Mouse (Mus musculus) skeletal muscle tissue, adult 2 months (tissue): ENCODE measurements around the gene Olfr822.
"Not testable (repeated sequence)": the region's sequence is repeated elsewhere in the genome, so short reads cannot be mapped to it uniquely, and the experiment has no call there.

ENCODE experiments used
- DNase-seq: peaks from one replicate; pipeline ENCODE4 v3.0.0-alpha.2; 2012; ENCODE audit warnings: low read depth, low spot score

Olfr822 gene

DNA sequence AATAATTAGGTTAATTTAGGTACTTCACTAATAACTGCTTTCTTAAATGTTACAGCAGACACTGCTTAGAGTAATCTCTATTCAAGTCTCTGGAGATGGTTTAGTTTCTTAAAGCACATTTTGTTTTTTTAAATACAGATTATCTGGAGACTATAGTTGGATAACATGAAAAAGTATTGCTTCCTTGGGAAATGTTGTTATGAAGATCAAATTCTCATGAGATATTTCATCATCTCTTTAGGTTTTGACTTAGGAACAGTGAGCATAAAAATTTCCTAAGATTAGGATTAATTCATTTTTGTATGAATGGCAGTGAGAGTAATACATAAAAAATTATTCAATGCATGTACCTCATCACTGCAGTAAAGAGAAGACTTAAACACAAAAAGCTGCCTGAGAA lies at the start of gene Olfr822:
Olfr822 (plus strand) TSS at position 301 of the 400 bp plus-strand sequence.
- no peak for DNase-seq

DNA sequence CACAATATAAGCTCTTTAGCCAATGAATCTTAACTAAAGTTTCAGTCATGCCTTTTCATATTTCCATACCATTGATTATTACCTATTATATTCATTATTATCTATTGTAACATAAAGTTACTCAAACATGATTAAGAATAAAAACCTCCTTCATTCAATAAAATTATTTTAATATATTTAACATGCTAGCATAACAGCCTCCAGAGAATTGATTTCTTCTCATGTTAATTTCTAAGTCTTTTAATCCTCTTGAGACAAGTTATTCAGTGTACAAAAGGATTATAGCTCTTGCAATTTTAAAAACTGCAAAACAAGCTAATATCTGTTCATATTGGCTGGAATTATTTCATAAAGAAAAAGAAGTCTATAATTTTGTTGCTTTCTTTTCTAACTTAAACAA lies 41.0 kb upstream of the Olfr822 start, which contains the start of gene Olfr821:
Olfr821 (plus strand) TSS at position 301 of the 400 bp plus-strand sequence.
- DNase-seq: no peak

DNA sequence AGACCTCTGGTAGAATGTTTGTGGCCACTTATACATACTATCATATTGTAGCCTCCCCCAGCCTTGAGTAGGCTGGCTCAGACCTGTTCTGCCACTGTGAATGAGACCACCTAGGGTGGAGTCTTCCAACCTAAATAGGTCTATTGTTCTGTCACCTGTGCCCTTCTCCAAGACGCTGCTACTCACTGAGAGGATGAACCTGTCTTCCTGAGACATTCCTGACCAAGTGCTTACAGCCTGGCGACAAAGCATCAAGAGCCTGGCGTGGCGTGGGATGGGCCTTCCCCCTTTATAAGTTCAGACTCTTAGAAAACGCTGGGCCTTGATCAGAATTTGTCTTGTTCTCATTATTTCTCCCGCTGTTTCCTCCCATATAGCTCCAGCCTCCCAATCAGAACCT lies 33.9 kb upstream of the Olfr822 start:
- no peak for DNase-seq

DNA sequence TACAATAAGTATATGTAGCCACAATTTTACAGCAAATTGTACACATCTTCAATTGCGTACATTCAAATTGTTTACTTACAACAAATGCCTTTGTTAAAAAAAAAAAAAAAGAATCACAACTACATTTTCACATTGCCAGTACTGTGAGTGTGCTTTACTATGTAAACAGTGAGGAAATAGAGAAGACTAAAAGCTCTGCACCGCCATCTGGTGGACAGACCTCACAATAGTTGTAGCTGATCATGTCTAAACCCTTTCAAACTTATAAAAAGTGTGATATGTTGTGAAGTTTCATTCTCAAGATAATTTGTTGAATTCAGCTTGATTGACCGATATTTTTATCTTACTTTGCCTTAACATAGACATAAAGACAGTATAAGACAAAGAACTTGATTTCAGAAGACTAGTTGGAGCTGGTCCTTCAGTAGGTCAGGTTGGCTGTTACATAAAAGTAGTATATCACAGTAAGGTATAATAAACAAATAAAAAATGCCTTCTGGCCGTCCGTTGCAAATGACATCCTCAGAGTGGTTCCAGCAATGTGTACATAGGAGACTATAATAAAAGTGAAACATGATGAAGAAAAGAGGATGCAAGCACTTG lies 21.9 kb downstream of the Olfr822 start:
- no peak for DNase-seq

DNA sequence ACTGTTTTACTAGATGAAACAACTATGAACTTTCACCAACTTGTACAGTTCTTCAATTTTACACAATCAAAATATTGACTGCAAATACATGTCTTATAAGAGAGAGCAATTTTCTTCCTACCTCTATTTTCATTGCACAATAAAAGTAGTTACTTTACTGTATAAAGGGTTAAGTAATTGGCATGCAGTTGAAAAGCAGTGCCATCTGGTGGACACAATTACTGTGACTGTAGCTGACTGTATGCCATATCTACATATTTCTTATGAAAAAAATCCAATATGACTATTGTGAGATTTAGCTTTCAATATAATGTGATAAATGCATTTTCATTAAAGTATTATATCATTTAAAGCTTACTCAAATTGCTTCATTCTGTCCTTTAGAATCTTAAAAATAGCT lies 25.1 kb downstream of the Olfr822 start:
- DNase-seq: no peak

DNA sequence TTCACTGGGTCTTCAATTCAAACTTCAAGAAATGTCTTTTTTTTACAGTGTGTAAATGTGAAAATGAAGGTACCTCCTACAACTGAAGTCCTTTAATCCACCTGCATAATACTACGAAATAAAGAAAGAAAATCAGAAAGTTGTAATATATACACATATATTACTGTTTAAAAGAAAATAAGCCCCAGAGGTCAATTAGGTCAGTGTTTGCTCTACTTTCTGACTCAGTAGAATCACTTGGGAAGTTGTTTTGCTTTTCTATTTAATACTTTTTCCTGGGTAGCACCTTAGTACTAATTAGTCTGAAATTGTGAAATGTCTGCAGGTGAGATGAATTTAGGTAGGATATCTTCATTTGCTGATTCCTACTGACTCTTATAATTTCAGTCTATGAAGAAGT lies 44.3 kb downstream of the Olfr822 start, which contains the start of gene Olfr823:
Olfr823 (minus strand) TSS at position 101 of the 400 bp plus-strand sequence.
- not testable (repeated sequence) for DNase-seq

DNA sequence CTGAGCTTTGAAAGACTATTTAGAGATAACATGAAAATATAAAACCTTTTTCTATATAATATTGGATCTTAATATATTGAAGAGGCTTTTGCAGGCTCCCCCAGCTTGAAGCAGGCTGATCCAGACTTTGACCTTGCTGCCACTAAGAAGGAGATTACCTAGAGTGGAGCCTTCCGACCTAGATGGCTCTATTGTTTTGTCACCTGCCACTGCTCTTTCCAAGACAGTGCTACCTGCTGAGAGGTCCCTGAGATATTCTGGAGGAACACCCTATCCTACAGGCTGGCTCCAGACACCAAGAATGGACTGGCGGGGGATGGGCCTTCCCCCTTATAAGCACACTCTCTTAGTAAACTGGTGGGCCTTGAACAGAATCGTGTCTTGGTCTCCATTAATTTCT lies 45.0 kb downstream of the Olfr822 start:
- DNase-seq: not testable (repeated sequence)
